Mouse (Mus musculus) erythroblast, embryonic 14.5 days (primary cell): ENCODE measurements around the gene Cacna1a.

Experiments used
- GATA1 ChIP-seq: IDR thresholded peaks from 2 replicates; pipeline ENCODE4 v1.6.1; 2012; ENCODE audit warnings: low read length, inconsistent platforms, mixed read lengths
- TAL1 ChIP-seq: IDR thresholded peaks from 3 replicates; pipeline ENCODE4 v1.6.1; 2012; ENCODE audit warnings: low read length, inconsistent platforms, mixed read lengths

DNA sequence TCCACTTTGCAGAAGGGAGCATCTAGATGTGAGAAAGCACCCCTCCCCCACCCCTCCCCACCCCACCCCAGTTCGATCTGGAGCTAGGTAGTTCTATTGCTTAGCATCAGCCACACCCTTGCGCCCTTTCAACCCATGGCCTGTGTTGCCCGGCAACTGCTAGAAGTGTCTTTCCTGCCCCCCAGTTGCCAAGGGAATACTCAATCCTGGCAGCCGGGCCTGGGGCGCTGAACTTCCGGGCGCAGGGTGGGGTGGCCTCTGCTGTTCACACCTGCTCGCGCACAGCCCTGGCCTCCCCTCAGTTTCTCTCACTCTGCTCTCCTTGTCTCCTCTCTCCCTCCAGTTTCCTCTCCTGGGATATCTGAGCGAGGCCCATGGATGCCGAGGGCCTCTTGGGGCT, 31.8 kb upstream of the Cacna1a start:
- TF ChIP-seq GATA1 (no peak), TAL1 (no peak)
